Mouse (Mus musculus) liver, embryonic 12.5 days (tissue): ENCODE measurements at regions not wholly inside any gene's neighbourhood (a gene's known extent, or its start where the extent isn't known, plus 50 kb on each side); places are given as distances from the start of the nearest gene placed in this dataset.

Experiments
- ATAC-seq: fragments of 200-750 bp; cut with Nextera tagmentation; 2 replicates; pipeline ENCODE4 v1.8.0; 2017; ENCODE audit warnings: moderate number of reproducible peaks, mild to moderate bottlenecking, moderate library complexity
- H3K27ac ChIP-seq: fragments of 300-500 bp; sonication (generic); 2 replicates; pipeline ENCODE4 v1.5.1; 2016; ENCODE audit warnings: mild to moderate bottlenecking
- H3K27me3 ChIP-seq: fragments of 300-500 bp; sonication (generic); replicated peaks from 2 replicates; pipeline ENCODE4 v1.6.1; 2016; ENCODE audit warnings: mild to moderate bottlenecking, moderate library complexity
- H3K36me3 ChIP-seq: fragments of 300-500 bp; sonication (generic); 2 replicates; pipeline ENCODE4 v1.6.1; 2016; ENCODE audit warnings: mild to moderate bottlenecking, moderate library complexity
- H3K4me1 ChIP-seq: fragments of 300-500 bp; sonication (generic); 2 replicates; pipeline ENCODE4 v1.6.1; 2016
- H3K4me2 ChIP-seq: fragments of 300-500 bp; sonication (generic); 2 replicates; pipeline ENCODE4 v1.6.1; 2016; ENCODE audit warnings: mild to moderate bottlenecking, moderate library complexity
- H3K4me3 ChIP-seq: fragments of 300-500 bp; sonication (generic); 2 replicates; pipeline ENCODE4 v1.5.1; 2016; ENCODE audit warnings: mild to moderate bottlenecking, moderate library complexity
- H3K9ac ChIP-seq: fragments of 300-500 bp; sonication (generic); 2 replicates; pipeline ENCODE4 v1.6.1; 2016; ENCODE audit warnings: mild to moderate bottlenecking, moderate library complexity
- H3K9me3 ChIP-seq: fragments of 300-500 bp; sonication (generic); replicated peaks from 2 replicates; pipeline ENCODE4 v1.6.1; 2016; ENCODE audit warnings: mild to moderate bottlenecking, moderate library complexity
- WGBS: fragments of 180-500 bp; shearing (Covaris S2); methylation state at CpG from one replicate; pipeline ENCODE4 v1.1.7; 2016; ENCODE audit not compliant: insufficient replicate concordance; 5-methylcytosine and 5-hydroxymethylcytosine counted together

GRCm38 (mm10) chr5:29929381-29929780 lies 83.5 kb upstream of the Il6 start:
- no peak for ATAC-seq
- Histone ChIP-seq H3K4me1 (peaks cover 14% of the 10 kb centered on the region), H3K9me3 (no peaks in the 10 kb centered on the region), H3K4me2 (no peak overlapping the region), H3K36me3 (no peaks in the 10 kb centered on the region), H3K9ac (no peak overlapping the region), H3K4me3 (no peak overlapping the region), H3K27me3 (no peaks in the 10 kb centered on the region), H3K27ac (no peak overlapping the region)
- 76% methylated on average over 2 of the region's 2 CpGs for WGBS

GRCm38 (mm10) chr5:29947225-29947624 lies 65.7 kb upstream of the Il6 start:
- no peak for ATAC-seq
- no peak overlapping the region for H3K27ac ChIP-seq
- no peak overlapping the region for H3K4me3 ChIP-seq
- H3K36me3 ChIP-seq, result no peaks in the 10 kb centered on the region
- H3K4me2 ChIP-seq, result no peak overlapping the region
- H3K27me3 ChIP-seq, result 0 out of 2 replicates have a peak, but pooled peaks cover 6% of the 10 kb centered on the region
- WGBS, result 41% methylated on average over 2 of the region's 2 CpGs
- H3K4me1 ChIP-seq, result peaks cover 13% of the 10 kb centered on the region
- H3K9me3 ChIP-seq, result no peaks in the 10 kb centered on the region
- no peak overlapping the region for H3K9ac ChIP-seq

- Histone ChIP-seq H3K36me3 (no peaks in the 10 kb centered on the region), H3K27me3 (0 out of 2 replicates have a peak, but pooled peaks cover 6% of the 10 kb centered on the region), H3K27ac (no peak overlapping the region), H3K4me3 (no peak overlapping the region), H3K4me2 (no peak overlapping the region), H3K9me3 (no peaks in the 10 kb centered on the region), H3K4me1 (peaks cover 18% of the 10 kb centered on the region), H3K9ac (no peak overlapping the region)
- WGBS, result 29% methylated on average over 3 of the region's 3 CpGs
- no peak for ATAC-seq
These were observed 64.8 kb upstream of the Il6 start for GRCm38 (mm10) chr5:29948161-29948560.

- no peaks in the 10 kb centered on the region for H3K36me3 ChIP-seq
- ATAC-seq, result no peak
- peaks cover 24% of the 10 kb centered on the region for H3K4me1 ChIP-seq
- no peak overlapping the region for H3K4me2 ChIP-seq
- peaks cover 6% of the 10 kb centered on the region; the same call in 1 of the 2 replicates for H3K27me3 ChIP-seq
- WGBS, result 67% methylated on average over 5 of the region's 5 CpGs
- no peak overlapping the region for H3K27ac ChIP-seq
- H3K9ac ChIP-seq, result no peak overlapping the region
- H3K4me3 ChIP-seq, result no peak overlapping the region
- H3K9me3 ChIP-seq, result no peaks in the 10 kb centered on the region
These were observed 62.3 kb upstream of the Il6 start for GRCm38 (mm10) chr5:29950456-29951170.

GRCm38 (mm10) chr5:29951381-29952350 lies 61.2 kb upstream of the Il6 start:
- Histone ChIP-seq H3K9ac (no peak overlapping the region), H3K36me3 (no peaks in the 10 kb centered on the region), H3K4me1 (peaks cover 24% of the 10 kb centered on the region), H3K27me3 (peaks cover 4% of the 10 kb centered on the region; the same call in 1 of the 2 replicates), H3K27ac (no peak overlapping the region), H3K4me3 (no peak overlapping the region), H3K4me2 (no peak overlapping the region), H3K9me3 (no peaks in the 10 kb centered on the region)
- ATAC-seq, result no peak
- WGBS, result 55% methylated on average over 7 of the region's 7 CpGs
